Mouse (Mus musculus) urinary bladder, postnatal 14 days (tissue): Measurements from ENCODE around the gene Lamb1.

Source experiments
- DNase-seq: peaks from one replicate; pipeline ENCODE4 v3.0.0; 2021; ENCODE audit warnings: low spot score

The Lamb1 gene

GRCm38 (mm10) chr12:31265005-31265721 lies at the start of gene Lamb1:
TSS of gene Lamb1 (plus strand) at chr12:31265234.
- peak; percentile 78 for DNase-seq

- DNase-seq, result no peak
These were observed 47.8 kb upstream of the Lamb1 start for GRCm38 (mm10) chr12:31217232-31217631.

- DNase-seq, result no peak
These were observed 46.3 kb upstream of the Lamb1 start for GRCm38 (mm10) chr12:31218774-31219173.

- no peak for DNase-seq
These were observed 43.5 kb upstream of the Lamb1 start for GRCm38 (mm10) chr12:31221522-31221921.

- DNase-seq, result no peak
These were observed 42.8 kb upstream of the Lamb1 start for GRCm38 (mm10) chr12:31222282-31222681.

- no peak for DNase-seq
These were observed 42.3 kb upstream of the Lamb1 start for GRCm38 (mm10) chr12:31222741-31223140.

- DNase-seq, result no peak
These were observed 39.6 kb upstream of the Lamb1 start for GRCm38 (mm10) chr12:31225451-31225850.

GRCm38 (mm10) chr12:31227167-31227566 lies 37.9 kb upstream of the Lamb1 start:
- no peak for DNase-seq

GRCm38 (mm10) chr12:31228878-31229277 lies 36.2 kb upstream of the Lamb1 start:
- peak; percentile 41 for DNase-seq

- DNase-seq, result no peak
These were observed 32.4 kb upstream of the Lamb1 start for GRCm38 (mm10) chr12:31232635-31233034.

GRCm38 (mm10) chr12:31235018-31235417 lies 30.0 kb upstream of the Lamb1 start:
- DNase-seq, result no peak

GRCm38 (mm10) chr12:31236861-31237595 lies 28.0 kb upstream of the Lamb1 start:
- no peak for DNase-seq

GRCm38 (mm10) chr12:31239031-31239583 lies 25.9 kb upstream of the Lamb1 start:
- no peak for DNase-seq

GRCm38 (mm10) chr12:31239798-31240197 lies 25.2 kb upstream of the Lamb1 start:
- DNase-seq, result no peak

- no peak for DNase-seq
These were observed 24.6 kb upstream of the Lamb1 start, which contains the start of gene Gm6993 for GRCm38 (mm10) chr12:31240470-31240869. TSS of gene Gm6993 (plus strand) at chr12:31240770.

- DNase-seq, result no peak
These were observed 23.3 kb upstream of the Lamb1 start for GRCm38 (mm10) chr12:31241595-31242342.

- no peak for DNase-seq
These were observed 21.0 kb upstream of the Lamb1 start for GRCm38 (mm10) chr12:31244001-31244400.

GRCm38 (mm10) chr12:31244691-31245090 lies 20.3 kb upstream of the Lamb1 start:
- DNase-seq, result no peak

GRCm38 (mm10) chr12:31246153-31246552 lies 18.9 kb upstream of the Lamb1 start:
- no peak for DNase-seq

- no peak for DNase-seq
These were observed 18.4 kb upstream of the Lamb1 start for GRCm38 (mm10) chr12:31246615-31247014.

- DNase-seq, result no peak
These were observed 16.9 kb upstream of the Lamb1 start for GRCm38 (mm10) chr12:31248165-31248564.

GRCm38 (mm10) chr12:31248681-31249080 lies 16.4 kb upstream of the Lamb1 start:
- DNase-seq, result no peak
